Mouse (Mus musculus) MEL-GATA-1-ER (cell line): ENCODE measurements at regions not wholly inside any gene's neighbourhood (a gene's known extent, or its start where the extent isn't known, plus 50 kb on each side); places are given as distances from the start of the nearest gene placed in this dataset.

ENCODE experiments used
- DNase-seq: peaks from one replicate; pipeline ENCODE4 v3.0.0-alpha.2; 2012; ENCODE audit warnings: low read depth; ENCODE audit errors: extremely low read depth

GRCm38 (mm10) chr3:9948114-9948513, 139.8 kb upstream of the Gm9833 start:
- no peak for DNase-seq

GRCm38 (mm10) chr3:9957870-9958269, 130.0 kb upstream of the Gm9833 start:
- DNase-seq, result no peak

GRCm38 (mm10) chr3:9959716-9960661, 127.9 kb upstream of the Gm9833 start:
- no peak for DNase-seq

- DNase-seq, result no peak
Measured at GRCm38 (mm10) chr3:9960696-9961095, 127.2 kb upstream of the Gm9833 start.
